Comparison of ENCODE assay signal across 13 mouse cellular contexts in genomic region chr6:128354140-128354539, GRCm38 (mm10). TPM values are rescaled to one million over a fixed set of nuclear protein-coding genes. Genes with fewer than 3 reads are reported as not detected.
A peak's percentile ranks its signal among the peaks of the same experiment; 100 is the strongest.
DNase-seq lines count a peak whose midpoint lies in the region; ATAC-seq and TF ChIP-seq lines count a peak whose summit lies in the region.
"Had no signal": no experiment of that assay in that cellular context is flagged by ENCODE, and none has a peak within 500 bp of the region (broad histone marks: within the 10 kb centered on the region; RNA-seq: fewer than 3 reads in every experiment).

No protein-coding gene starts in this region.

- no peak overlapping the region for H3K4me3 ChIP-seq in kidney, adult 2 months (ENCODE audit: insufficient read depth, low read depth, low read length)
- H3K4me3 ChIP-seq in forebrain, postnatal 0 days (ENCODE audit: low read depth, low read length), result no peak overlapping the region
- no peak overlapping the region for H3K4me3 ChIP-seq in midbrain, embryonic 13.5 days (replicated peaks)
- no peak overlapping the region for H3K4me3 ChIP-seq in liver, embryonic 12.5 days

- H3K9me3 ChIP-seq in forebrain, postnatal 0 days (ENCODE audit: low read length), result no peaks in the 10 kb centered on the region
- H3K9me3 ChIP-seq in midbrain, embryonic 13.5 days, result no peaks in the 10 kb centered on the region
- no peaks in the 10 kb centered on the region for H3K9me3 ChIP-seq in liver, embryonic 12.5 days (replicated peaks)
- H3K9me3 ChIP-seq: stomach, embryonic 15.5 days had no signal

- 36% methylated on average over 3 of the region's 3 CpGs for WGBS in kidney, adult 2 months
- WGBS in forebrain, postnatal 0 days, result 25% methylated on average over 3 of the region's 3 CpGs
- 34% methylated on average over 3 of the region's 3 CpGs for WGBS in midbrain, embryonic 13.5 days
- WGBS in liver, embryonic 12.5 days (ENCODE audit: insufficient replicate concordance), result 57% methylated on average over 3 of the region's 3 CpGs

- no peaks in the 10 kb centered on the region for H3K27me3 ChIP-seq in kidney, adult 2 months (replicated peaks; ENCODE audit: control insufficient read depth, insufficient read depth, low read length)
- no peaks in the 10 kb centered on the region for H3K27me3 ChIP-seq in forebrain, postnatal 0 days (ENCODE audit: insufficient read depth, low read length)
- no peaks in the 10 kb centered on the region for H3K27me3 ChIP-seq in midbrain, embryonic 13.5 days
- peaks cover 16% of the 10 kb centered on the region for H3K27me3 ChIP-seq in liver, embryonic 12.5 days (replicated peaks)
- H3K27me3 ChIP-seq: stomach, embryonic 15.5 days had no signal

- peak overlapping the region; percentile 54; the same call in 1 of the 2 replicates for H3K27ac ChIP-seq in kidney, adult 2 months (ENCODE audit: insufficient read depth, low read depth, low read length)
- no peak overlapping the region for H3K27ac ChIP-seq in forebrain, postnatal 0 days (ENCODE audit: low read depth, low read length)
- no peak overlapping the region for H3K27ac ChIP-seq in midbrain, embryonic 13.5 days
- no peak overlapping the region for H3K27ac ChIP-seq in liver, embryonic 12.5 days
- H3K27ac ChIP-seq: macrophage had no signal

- ATAC-seq in forebrain, postnatal 0 days, result no peak
- ATAC-seq in midbrain, embryonic 13.5 days, result no peak
- no peak for ATAC-seq in liver, embryonic 12.5 days

- H3K9ac ChIP-seq in forebrain, postnatal 0 days, result 0 out of 2 replicates have a peak overlapping the region, but pooled peaks have one; percentile 2
- no peak overlapping the region for H3K9ac ChIP-seq in midbrain, embryonic 13.5 days (replicated peaks)
- no peak overlapping the region for H3K9ac ChIP-seq in liver, embryonic 12.5 days

- no peak for TF ChIP-seq CTCF in kidney, adult 2 months (conservative IDR thresholded peaks at IDR 0.05; ENCODE audit: insufficient read depth, insufficient read length, low read depth, low read length)
- TF ChIP-seq CTCF in forebrain, postnatal 0 days (IDR thresholded peaks at IDR 0.05; ENCODE audit: low read depth), result no peak

- H3K4me1 ChIP-seq in kidney, adult 2 months (ENCODE audit: control insufficient read depth, insufficient read depth, low read length), result peaks cover 7% of the 10 kb centered on the region
- peaks cover 7% of the 10 kb centered on the region; the same call in 1 of the 2 replicates for H3K4me1 ChIP-seq in forebrain, postnatal 0 days (ENCODE audit: insufficient read depth)
- H3K4me1 ChIP-seq in midbrain, embryonic 13.5 days (replicated peaks), result peaks cover 37% of the 10 kb centered on the region
- peaks cover 26% of the 10 kb centered on the region for H3K4me1 ChIP-seq in liver, embryonic 12.5 days

- H3K36me3 ChIP-seq in kidney, adult 2 months (ENCODE audit: control insufficient read depth, insufficient read depth, low read length), result no peaks in the 10 kb centered on the region
- H3K36me3 ChIP-seq in forebrain, postnatal 0 days (ENCODE audit: insufficient read depth), result peaks cover 10% of the 10 kb centered on the region
- H3K36me3 ChIP-seq in midbrain, embryonic 13.5 days, result peaks cover 38% of the 10 kb centered on the region
- H3K36me3 ChIP-seq in liver, embryonic 12.5 days, result peaks cover 33% of the 10 kb centered on the region

- no peak overlapping the region; the same call in 1 of the 2 replicates for H3K4me2 ChIP-seq in forebrain, postnatal 0 days (ENCODE audit: low read depth)
- peak overlapping the region; percentile 78 for H3K4me2 ChIP-seq in midbrain, embryonic 13.5 days (replicated peaks)
- no peak overlapping the region for H3K4me2 ChIP-seq in liver, embryonic 12.5 days

- no peak for DNase-seq in kidney, adult 2 months
- DNase-seq in kidney, adult 8-10 months, result no peak
- peak; percentile 45 for DNase-seq in Muller cell, postnatal 12 days (ENCODE audit: inconsistent ontology term)
- DNase-seq in forebrain, postnatal 0 days, result no peak
- DNase-seq in spleen, postnatal 36 days (ENCODE audit: low spot score in 2 of 2), result no peak
- DNase-seq in urinary bladder, adult 18-20 months (ENCODE audit: low spot score in 2 of 2), result no peak
- DNase-seq: cerebellum, adult 18-20 months; layer of hippocampus, postnatal 36 days had no signal

- no peak for TF ChIP-seq POLR2A in kidney, adult 2 months (IDR thresholded peaks at IDR 0.05; ENCODE audit: low read depth, low read length)

RNA-seq across cellular contexts. Expression of gene Tulp3, which starts 1.5 kb away (rescaled TPM):
- 33.6 and 36.3 TPM in 2 replicates for polyA plus RNA-seq in kidney, adult 2 months (2012; rRNA removed)
- 12.6 and 13.5 TPM in 2 replicates for total RNA-seq in forebrain, postnatal 0 days (2014; rRNA removed)
- 8.1 and 11.0 TPM in 2 replicates for polyA plus RNA-seq in forebrain, postnatal 0 days (2015; fragmentation: Nextera tagmentation; extraction: Ambion mirVana)
- polyA plus RNA-seq in midbrain, embryonic 13.5 days (2015; fragmentation: Nextera tagmentation; extraction: Ambion mirVana), result 17.8 and 19.6 TPM in 2 replicates
- 4.7 and 4.8 TPM in 2 replicates for polyA plus RNA-seq in liver, embryonic 12.5 days (2016; fragmentation: Nextera tagmentation; extraction: Ambion mirVana)

RNA-seq across cellular contexts. Expression of gene Rhno1, which starts 8.6 kb away (rescaled TPM):
- polyA plus RNA-seq in kidney, adult 2 months (2012; rRNA removed), result 8.4 and 10.6 TPM in 2 replicates
- total RNA-seq in forebrain, postnatal 0 days (2014; rRNA removed), result 21.5 and 32.1 TPM in 2 replicates
- polyA plus RNA-seq in forebrain, postnatal 0 days (2015; fragmentation: Nextera tagmentation; extraction: Ambion mirVana), result 67.8 and 69.0 TPM in 2 replicates
- 132 and 136 TPM in 2 replicates for polyA plus RNA-seq in midbrain, embryonic 13.5 days (2015; fragmentation: Nextera tagmentation; extraction: Ambion mirVana)
- polyA plus RNA-seq in liver, embryonic 12.5 days (2016; fragmentation: Nextera tagmentation; extraction: Ambion mirVana), result 78.6 and 81.0 TPM in 2 replicates

RNA-seq across cellular contexts. Expression of gene Foxm1, which starts 8.6 kb away (rescaled TPM):
- polyA plus RNA-seq in kidney, adult 2 months (2012; rRNA removed), result 2.4 and 3.7 TPM in 2 replicates
- 3.5 and 7.3 TPM in 2 replicates for total RNA-seq in forebrain, postnatal 0 days (2014; rRNA removed)
- 3.9 and 4.0 TPM in 2 replicates for polyA plus RNA-seq in forebrain, postnatal 0 days (2015; fragmentation: Nextera tagmentation; extraction: Ambion mirVana)
- polyA plus RNA-seq in midbrain, embryonic 13.5 days (2015; fragmentation: Nextera tagmentation; extraction: Ambion mirVana), result 17.8 and 19.7 TPM in 2 replicates
- polyA plus RNA-seq in liver, embryonic 12.5 days (2016; fragmentation: Nextera tagmentation; extraction: Ambion mirVana), result 24.5 and 26.6 TPM in 2 replicates

RNA-seq across cellular contexts. Expression of gene Tex52, which starts 21.1 kb away (rescaled TPM):
- polyA plus RNA-seq in kidney, adult 2 months (2012; rRNA removed), result not detected in 2 replicates
- 0.15 TPM in 1 of 2 replicates, not detected in the other for total RNA-seq in forebrain, postnatal 0 days (2014; rRNA removed)
- polyA plus RNA-seq in forebrain, postnatal 0 days (2015; fragmentation: Nextera tagmentation; extraction: Ambion mirVana), result 0.30 and 0.58 TPM in 2 replicates
- 0.44 and 0.63 TPM in 2 replicates for polyA plus RNA-seq in midbrain, embryonic 13.5 days (2015; fragmentation: Nextera tagmentation; extraction: Ambion mirVana)
- not detected in 2 replicates for polyA plus RNA-seq in liver, embryonic 12.5 days (2016; fragmentation: Nextera tagmentation; extraction: Ambion mirVana)
- polyA plus RNA-seq: macrophage had no signal

RNA-seq across cellular contexts. Expression of gene Gm44596, which starts 21.2 kb away (rescaled TPM):
- not detected in 2 replicates for polyA plus RNA-seq in kidney, adult 2 months (2012; rRNA removed)
- total RNA-seq in forebrain, postnatal 0 days (2014; rRNA removed), result not detected in 2 replicates
- polyA plus RNA-seq in forebrain, postnatal 0 days (2015; fragmentation: Nextera tagmentation; extraction: Ambion mirVana), result not detected in 2 replicates
- not detected in 2 replicates for polyA plus RNA-seq in midbrain, embryonic 13.5 days (2015; fragmentation: Nextera tagmentation; extraction: Ambion mirVana)
- polyA plus RNA-seq in liver, embryonic 12.5 days (2016; fragmentation: Nextera tagmentation; extraction: Ambion mirVana), result not detected in 2 replicates
- total RNA-seq: layer of hippocampus, postnatal 36 days had no signal
- polyA plus RNA-seq: heart, embryonic 16.5 days; macrophage; stomach, embryonic 15.5 days had no signal
